Mouse (Mus musculus) testis, adult 2 months (tissue): ENCODE measurements around the gene Cux1. TPM values are rescaled to one million over a fixed set of nuclear protein-coding genes. Genes with fewer than 3 reads are reported as not detected.

Experiments
- H3K27ac ChIP-seq: fragments of 200-500 bp; 2 replicates; pipeline ENCODE4 v1.5.1; 2012; ENCODE audit warnings: low read depth, low read length; ENCODE audit not compliant: control insufficient read depth, insufficient read depth
- H3K27me3 ChIP-seq: fragments of 200-500 bp; 2 replicates; pipeline ENCODE4 v1.6.1; 2012; ENCODE audit warnings: mild to moderate bottlenecking, low read length, moderate library complexity; ENCODE audit not compliant: control insufficient read depth, insufficient read depth
- H3K36me3 ChIP-seq: fragments of 200-500 bp; 2 replicates; pipeline ENCODE4 v1.6.1; 2012; ENCODE audit warnings: mild to moderate bottlenecking, low read length; ENCODE audit not compliant: control insufficient read depth, insufficient read depth
- H3K4me1 ChIP-seq: fragments of 200-500 bp; 2 replicates; pipeline ENCODE4 v1.6.1; 2012; ENCODE audit warnings: low read length; ENCODE audit not compliant: control insufficient read depth, insufficient read depth
- H3K4me3 ChIP-seq: fragments of 200-500 bp; 2 replicates; pipeline ENCODE4 v1.5.1; 2012; ENCODE audit warnings: low read depth, mild to moderate bottlenecking, low read length, moderate library complexity, mixed read lengths; ENCODE audit not compliant: control insufficient read depth
- CTCF ChIP-seq: fragments of 200-500 bp; IDR thresholded peaks from 2 replicates; pipeline ENCODE4 v1.5.1; 2012; ENCODE audit warnings: low read depth, mild to moderate bottlenecking, inconsistent platforms, low read length, moderate library complexity; ENCODE audit not compliant: control insufficient read depth, insufficient read depth, insufficient replicate concordance
- POLR2A ChIP-seq: fragments of 200-500 bp; IDR thresholded peaks from 2 replicates; pipeline ENCODE4 v1.6.1; 2012; ENCODE audit warnings: low read depth, mild to moderate bottlenecking, inconsistent platforms, low read length, moderate library complexity; ENCODE audit not compliant: control insufficient read depth
- polyA plus RNA-seq: library from polyadenylated mRNA; depleted of rRNA; stranded (reverse); fragments of >200 nt; gene quantifications from 2 replicates; pipeline ENCODE4 v1.2.3, GENCODE M21; 2012

Cux1 gene
- polyA plus RNA-seq, 1 experiment = 88.7 TPM

GRCm38 (mm10) chr5:136237607-136238006 is 329.7 kb downstream of the Cux1 start:
- no peaks in the 10 kb centered on the region for H3K27me3 ChIP-seq
- no peak overlapping the region for H3K27ac ChIP-seq
- H3K4me3 ChIP-seq = peak overlapping the region; percentile 40
- H3K36me3 ChIP-seq = no peaks in the 10 kb centered on the region
- TF ChIP-seq POLR2A (no peak), CTCF (no peak)
- H3K4me1 ChIP-seq = peaks cover 2% of the 10 kb centered on the region

DNA sequence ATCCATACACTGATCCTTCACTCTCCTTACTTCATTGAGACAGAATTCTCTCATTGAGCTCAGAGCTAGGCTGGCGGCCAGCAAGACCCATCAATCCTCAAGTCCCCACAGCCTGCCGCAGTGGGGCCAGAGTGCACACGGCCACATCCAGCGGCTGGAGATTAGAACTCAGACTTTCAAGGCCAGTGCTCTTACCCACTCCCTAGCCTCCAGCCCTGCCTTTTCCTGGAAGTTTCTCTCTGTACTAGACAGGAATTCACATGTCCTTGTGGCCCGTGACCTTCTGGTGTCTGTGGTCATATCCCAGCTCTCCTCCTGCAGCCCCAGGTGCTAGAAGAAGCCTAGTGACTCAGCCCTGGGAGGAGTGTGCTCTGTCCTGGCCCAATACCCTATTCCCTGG is 330.7 kb downstream of the Cux1 start:
- Histone ChIP-seq H3K4me3 (no peak overlapping the region), H3K4me1 (peaks cover 4% of the 10 kb centered on the region), H3K36me3 (no peaks in the 10 kb centered on the region), H3K27ac (no peak overlapping the region), H3K27me3 (no peaks in the 10 kb centered on the region)
- no peak for TF ChIP-seq CTCF
- no peak for TF ChIP-seq POLR2A

- H3K36me3 ChIP-seq = no peaks in the 10 kb centered on the region
Measured at GRCm38 (mm10) chr5:136230348-136231035, 336.8 kb downstream of the Cux1 start.

GRCm38 (mm10) chr5:136226246-136226876 is 340.9 kb downstream of the Cux1 start:
- Histone ChIP-seq H3K4me3 (no peak overlapping the region), H3K27me3 (no peaks in the 10 kb centered on the region), H3K36me3 (no peaks in the 10 kb centered on the region), H3K27ac (no peak overlapping the region), H3K4me1 (peaks cover 2% of the 10 kb centered on the region; the same call in 1 of the 2 replicates)
- no peak for TF ChIP-seq CTCF
- TF ChIP-seq POLR2A = no peak

More at GRCm38 (mm10) chr5:136230348-136231035, 336.8 kb downstream of the Cux1 start:
- Histone ChIP-seq H3K27ac (no peak overlapping the region), H3K4me1 (peaks cover 6% of the 10 kb centered on the region), H3K4me3 (no peak overlapping the region), H3K27me3 (no peaks in the 10 kb centered on the region)
- TF ChIP-seq CTCF = no peak
- TF ChIP-seq POLR2A = no peak

DNA sequence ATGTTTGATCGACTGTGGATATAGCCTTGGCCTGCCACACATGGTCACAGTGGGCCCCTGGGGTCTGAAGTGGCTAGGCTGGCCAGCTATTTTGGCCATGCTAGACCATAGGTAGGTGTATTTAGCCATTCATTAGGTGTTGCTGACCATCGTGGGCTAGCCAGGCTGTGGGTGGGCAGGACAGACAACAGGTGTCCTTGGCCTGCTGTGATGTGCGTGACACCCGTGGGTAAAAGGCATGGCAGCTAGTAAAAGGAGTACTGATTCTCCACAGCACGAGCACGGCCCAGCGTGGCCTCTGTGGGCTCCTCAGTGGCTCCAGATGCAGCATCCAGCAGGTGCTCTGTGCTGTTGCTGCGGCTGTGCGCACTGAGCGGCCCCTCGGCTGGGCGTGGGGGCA is 348.7 kb downstream of the Cux1 start:
- no peaks in the 10 kb centered on the region for H3K27me3 ChIP-seq
- H3K4me1 ChIP-seq = no peaks in the 10 kb centered on the region; the same call in 1 of the 2 replicates
- H3K27ac ChIP-seq = no peak overlapping the region
- no peak for TF ChIP-seq CTCF
- no peak for TF ChIP-seq POLR2A
- H3K36me3 ChIP-seq = no peaks in the 10 kb centered on the region
- H3K4me3 ChIP-seq = peak overlapping the region; percentile 53

DNA sequence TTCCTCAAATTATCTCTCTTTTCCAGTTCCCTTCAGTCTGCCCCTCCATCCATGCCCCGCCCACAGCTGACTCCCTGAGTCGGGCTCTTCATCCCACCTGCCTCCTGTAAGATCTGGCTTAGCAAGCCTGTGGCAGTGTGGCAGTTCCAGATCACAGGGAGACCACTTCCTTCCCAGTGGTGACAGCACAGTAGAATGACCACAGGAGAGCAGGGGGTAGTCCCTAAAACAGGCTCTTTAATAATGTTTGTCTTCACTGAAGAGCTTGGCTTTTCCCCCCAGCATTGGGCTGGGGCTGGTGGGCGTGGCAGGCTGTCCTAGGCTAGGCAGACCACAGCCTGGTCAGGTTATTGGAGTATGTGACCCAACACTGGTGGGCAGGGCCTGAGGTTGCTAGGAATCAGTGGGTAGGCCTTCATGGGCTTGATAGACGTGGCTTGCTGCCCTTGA is 349.3 kb downstream of the Cux1 start:
- Histone ChIP-seq H3K27me3 (no peaks in the 10 kb centered on the region), H3K27ac (no peak overlapping the region), H3K4me1 (no peaks in the 10 kb centered on the region; the same call in 1 of the 2 replicates), H3K36me3 (no peaks in the 10 kb centered on the region), H3K4me3 (peak overlapping the region; percentile 44)
- TF ChIP-seq CTCF = no peak
- no peak for TF ChIP-seq POLR2A

DNA sequence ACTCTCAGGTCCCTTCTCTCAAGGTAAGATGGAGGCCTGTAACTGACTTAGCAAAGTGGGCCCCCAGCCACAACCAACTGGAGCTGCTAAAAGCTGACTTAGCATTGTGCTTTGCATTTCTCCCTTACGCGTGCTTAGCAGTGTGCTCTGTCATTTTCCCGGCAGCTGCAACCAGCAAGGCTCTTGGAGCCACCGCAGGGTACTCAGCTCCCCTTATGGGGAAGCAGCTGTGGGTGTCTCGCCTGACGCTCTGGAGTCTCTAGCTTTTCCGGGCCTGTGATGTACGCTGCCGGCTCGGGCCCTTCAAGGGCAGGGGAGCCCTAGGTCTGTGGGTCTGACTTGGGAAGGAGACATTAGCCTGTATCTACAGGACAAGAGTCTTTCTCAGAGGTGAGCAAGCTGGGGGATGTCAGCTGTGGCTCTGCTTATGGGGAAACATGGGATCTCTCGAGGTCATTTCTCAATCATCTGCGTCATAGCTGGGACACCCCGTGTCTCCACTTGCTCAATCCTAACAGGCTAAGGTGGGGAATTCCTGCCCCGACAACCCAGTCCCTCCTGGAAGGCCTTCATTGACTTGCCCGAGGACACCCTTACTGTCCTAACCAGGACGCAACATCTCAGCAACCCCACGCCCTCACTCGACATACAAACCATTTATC is 350.2 kb downstream of the Cux1 start:
- no peaks in the 10 kb centered on the region for H3K36me3 ChIP-seq
- peak overlapping the region; percentile 44 for H3K4me3 ChIP-seq
- H3K4me1 ChIP-seq = no peaks in the 10 kb centered on the region; the same call in 1 of the 2 replicates
- no peaks in the 10 kb centered on the region for H3K27me3 ChIP-seq
- no peak overlapping the region for H3K27ac ChIP-seq
- TF ChIP-seq POLR2A = no peak
- no peak for TF ChIP-seq CTCF
